9 mouse cellular contexts compared by ENCODE assay signal in the genomic region with DNA sequence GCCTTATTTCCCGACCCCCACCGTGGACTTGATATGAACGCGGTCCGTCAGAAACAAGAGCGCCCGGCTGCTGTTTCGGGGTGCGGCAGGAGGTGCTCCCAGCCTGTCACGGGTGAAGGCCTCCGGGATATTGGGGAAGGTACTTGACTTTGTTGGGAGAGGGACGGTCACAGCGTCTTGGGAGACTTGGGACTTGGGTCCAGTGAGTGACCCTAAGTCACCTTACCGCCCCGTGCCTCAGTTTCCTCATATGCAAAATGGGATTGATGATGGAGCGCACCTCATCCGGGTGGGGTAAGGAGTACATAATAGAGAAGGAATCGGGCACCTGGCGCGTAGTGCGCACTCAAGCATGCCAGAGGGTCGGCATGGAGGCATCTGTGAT. TPM values are rescaled to one million over a fixed set of nuclear protein-coding genes. Genes with fewer than 3 reads are reported as not detected.
DNase-seq lines count a peak whose midpoint lies in the region; ATAC-seq and TF ChIP-seq lines count a peak whose summit lies in the region.
"Had no signal": no experiment of that assay in that cellular context is flagged by ENCODE, and none has a peak within 500 bp of the region (broad histone marks: within the 10 kb centered on the region; RNA-seq: fewer than 3 reads in every experiment).

No protein-coding gene starts in this region.

- WGBS in kidney, postnatal 0 days, result 3% methylated on average over 22 of the region's 22 CpGs
- WGBS in forebrain, embryonic 11.5 days, result under 1% methylated on average over 22 of the region's 22 CpGs
- WGBS in intestine, embryonic 14.5 days, result 6% methylated on average over 22 of the region's 22 CpGs
- 3% methylated on average over 22 of the region's 22 CpGs for WGBS in neural tube, embryonic 12.5 days

- H3K4me1 ChIP-seq in kidney, postnatal 0 days (replicated peaks; ENCODE audit: insufficient read depth, low read length), result peaks cover 19% of the 10 kb centered on the region
- H3K4me1 ChIP-seq in forebrain, embryonic 11.5 days (replicated peaks; ENCODE audit: control insufficient read depth, insufficient read depth, low read length), result peaks cover 9% of the 10 kb centered on the region
- peaks cover 56% of the 10 kb centered on the region for H3K4me1 ChIP-seq in intestine, embryonic 14.5 days (replicated peaks; ENCODE audit: control insufficient read depth, insufficient read depth, low read length)
- peaks cover 52% of the 10 kb centered on the region for H3K4me1 ChIP-seq in neural tube, embryonic 12.5 days

- H3K9me3 ChIP-seq in kidney, postnatal 0 days (replicated peaks; ENCODE audit: low read length), result no peaks in the 10 kb centered on the region
- H3K9me3 ChIP-seq in forebrain, embryonic 11.5 days (ENCODE audit: control insufficient read depth, low read length), result no peaks in the 10 kb centered on the region
- no peaks in the 10 kb centered on the region for H3K9me3 ChIP-seq in intestine, embryonic 14.5 days (ENCODE audit: control insufficient read depth, low read length)
- no peaks in the 10 kb centered on the region for H3K9me3 ChIP-seq in neural tube, embryonic 12.5 days

- H3K27me3 ChIP-seq in kidney, postnatal 0 days (ENCODE audit: insufficient read depth, low read length), result peaks cover 39% of the 10 kb centered on the region
- peaks cover 54% of the 10 kb centered on the region for H3K27me3 ChIP-seq in forebrain, embryonic 11.5 days (ENCODE audit: control insufficient read depth, insufficient read depth, low read length)
- H3K27me3 ChIP-seq in intestine, embryonic 14.5 days (replicated peaks; ENCODE audit: control insufficient read depth, insufficient read depth, low read length), result peaks cover 56% of the 10 kb centered on the region
- H3K27me3 ChIP-seq in neural tube, embryonic 12.5 days (replicated peaks), result peaks cover 63% of the 10 kb centered on the region

- no peak overlapping the region for H3K27ac ChIP-seq in kidney, postnatal 0 days
- H3K27ac ChIP-seq in forebrain, embryonic 11.5 days (ENCODE audit: low read depth, low read length), result no peak overlapping the region
- H3K27ac ChIP-seq in intestine, embryonic 14.5 days (ENCODE audit: low read depth), result no peak overlapping the region
- H3K27ac ChIP-seq in neural tube, embryonic 12.5 days, result no peak overlapping the region

- no peaks in the 10 kb centered on the region for H3K36me3 ChIP-seq in kidney, postnatal 0 days (ENCODE audit: insufficient read depth, low read length)
- no peaks in the 10 kb centered on the region for H3K36me3 ChIP-seq in forebrain, embryonic 11.5 days (ENCODE audit: control insufficient read depth, insufficient read depth, low read length)
- H3K36me3 ChIP-seq in intestine, embryonic 14.5 days (ENCODE audit: control insufficient read depth, insufficient read depth, low read length), result no peaks in the 10 kb centered on the region
- H3K36me3 ChIP-seq in neural tube, embryonic 12.5 days, result no peaks in the 10 kb centered on the region

- no peak for ATAC-seq in kidney, postnatal 0 days (replicated peaks; ENCODE audit: low FRiP score, low read depth)
- ATAC-seq in forebrain, embryonic 11.5 days (replicated peaks; ENCODE audit: low FRiP score), result no peak
- no peak for ATAC-seq in intestine, embryonic 14.5 days (replicated peaks; ENCODE audit: low FRiP score, low TSS enrichment, low read depth)
- no peak for ATAC-seq in neural tube, embryonic 12.5 days (ENCODE audit: low FRiP score, low read depth)

- H3K4me3 ChIP-seq in kidney, postnatal 0 days (replicated peaks; ENCODE audit: low read depth, low read length), result 0 out of 2 replicates have a peak overlapping the region, but pooled peaks have one; percentile 14
- peak overlapping the region; percentile 0; the same call in 1 of the 2 replicates for H3K4me3 ChIP-seq in forebrain, embryonic 11.5 days (ENCODE audit: low read depth, low read length)
- peak overlapping the region; percentile 10; the same call in 1 of the 2 replicates for H3K4me3 ChIP-seq in intestine, embryonic 14.5 days (ENCODE audit: low read depth, low read length)
- H3K4me3 ChIP-seq in neural tube, embryonic 12.5 days, result peak overlapping the region; percentile 9; the same call in 1 of the 2 replicates

- H3K4me2 ChIP-seq in kidney, postnatal 0 days (ENCODE audit: low read length), result peak overlapping the region; percentile 41
- H3K4me2 ChIP-seq in forebrain, embryonic 11.5 days (ENCODE audit: low read depth, low read length, severe bottlenecking), result peak overlapping the region; percentile 12; the same call in 1 of the 2 replicates
- peak overlapping the region; percentile 41 for H3K4me2 ChIP-seq in intestine, embryonic 14.5 days (ENCODE audit: low read length)
- peak overlapping the region; percentile 58 for H3K4me2 ChIP-seq in neural tube, embryonic 12.5 days (replicated peaks)

- H3K9ac ChIP-seq in kidney, postnatal 0 days (ENCODE audit: low read depth, low read length), result no peak overlapping the region
- H3K9ac ChIP-seq in forebrain, embryonic 11.5 days (ENCODE audit: low read length), result no peak overlapping the region
- H3K9ac ChIP-seq in intestine, embryonic 14.5 days (ENCODE audit: low read length), result no peak overlapping the region
- no peak overlapping the region for H3K9ac ChIP-seq in neural tube, embryonic 12.5 days

- no peak for TF ChIP-seq CTCF in kidney, postnatal 0 days (IDR thresholded peaks at IDR 0.05; ENCODE audit: low read depth)

- DNase-seq in kidney, postnatal 0 days (ENCODE audit: low spot score), result no peak
- no peak for DNase-seq in kidney, adult 8-10 months
- DNase-seq in forebrain, embryonic 11.5 days (ENCODE audit: low spot score), result no peak
- DNase-seq in intestine, embryonic 14.5 days (ENCODE audit: low spot score), result no peak
- DNase-seq in ovary, postnatal 10 days (ENCODE audit: low spot score), result no peak
- DNase-seq in gastrocnemius, postnatal 4 days (ENCODE audit: low spot score in 2 of 2), result no peak
- no peak for DNase-seq in thymus, postnatal 10 days (ENCODE audit: low spot score in 2 of 2)

RNA-seq across cellular contexts. Expression of a gene that starts 1.0 kb away (rescaled TPM):
- 6.1 and 8.5 TPM in 2 replicates for polyA plus RNA-seq in kidney, postnatal 0 days (2015; fragmentation: Nextera tagmentation; extraction: Ambion mirVana)
- polyA plus RNA-seq in forebrain, embryonic 11.5 days (2014; fragmentation: Nextera tagmentation; extraction: Ambion mirVana), result 4.1 and 4.9 TPM in 2 replicates
- 21.1 and 23.0 TPM in 2 replicates for polyA plus RNA-seq in intestine, embryonic 14.5 days (2014; fragmentation: Nextera tagmentation; extraction: Ambion mirVana)
- 64.5 and 79.5 TPM in 2 replicates for polyA plus RNA-seq in neural tube, embryonic 12.5 days (2016; fragmentation: Nextera tagmentation; extraction: Ambion mirVana)
- 1 to 10 TPM; 2.3 to 3.8 TPM for total RNA-seq in gastrocnemius, postnatal 4 days (2021)
- total RNA-seq: common myeloid progenitor, adult 5-6 weeks had no signal

RNA-seq across cellular contexts. Expression of a gene that starts 4.8 kb away (rescaled TPM):
- polyA plus RNA-seq in kidney, postnatal 0 days (2015; fragmentation: Nextera tagmentation; extraction: Ambion mirVana), result 62.0 and 76.3 TPM in 2 replicates
- 2.9 and 4.0 TPM in 2 replicates for polyA plus RNA-seq in forebrain, embryonic 11.5 days (2014; fragmentation: Nextera tagmentation; extraction: Ambion mirVana)
- 71.8 and 74.1 TPM in 2 replicates for polyA plus RNA-seq in intestine, embryonic 14.5 days (2014; fragmentation: Nextera tagmentation; extraction: Ambion mirVana)
- polyA plus RNA-seq in neural tube, embryonic 12.5 days (2016; fragmentation: Nextera tagmentation; extraction: Ambion mirVana), result 24.1 and 26.5 TPM in 2 replicates
- total RNA-seq in gastrocnemius, postnatal 4 days (2021), result 100 to 1,000 TPM; 587 to 732 TPM

RNA-seq across cellular contexts. Expression of a gene that starts 6.9 kb away (rescaled TPM):
- 0.24 and 0.34 TPM in 2 replicates for polyA plus RNA-seq in kidney, postnatal 0 days (2015; fragmentation: Nextera tagmentation; extraction: Ambion mirVana)
- 0.36 and 0.44 TPM in 2 replicates for polyA plus RNA-seq in forebrain, embryonic 11.5 days (2014; fragmentation: Nextera tagmentation; extraction: Ambion mirVana)
- 1.2 and 2.4 TPM in 2 replicates for polyA plus RNA-seq in intestine, embryonic 14.5 days (2014; fragmentation: Nextera tagmentation; extraction: Ambion mirVana)
- 4.7 and 6.1 TPM in 2 replicates for polyA plus RNA-seq in neural tube, embryonic 12.5 days (2016; fragmentation: Nextera tagmentation; extraction: Ambion mirVana)
- total RNA-seq in gastrocnemius, postnatal 4 days (2021), result 1 to 10 TPM; 7.9 to 9.6 TPM
- total RNA-seq: common myeloid progenitor, adult 5-6 weeks had no signal

RNA-seq across cellular contexts. Expression of a gene that starts 10.0 kb away (rescaled TPM):
- polyA plus RNA-seq in kidney, postnatal 0 days (2015; fragmentation: Nextera tagmentation; extraction: Ambion mirVana), result 31.5 and 35.9 TPM in 2 replicates
- polyA plus RNA-seq in forebrain, embryonic 11.5 days (2014; fragmentation: Nextera tagmentation; extraction: Ambion mirVana), result 10.2 and 12.9 TPM in 2 replicates
- polyA plus RNA-seq in intestine, embryonic 14.5 days (2014; fragmentation: Nextera tagmentation; extraction: Ambion mirVana), result 18.1 and 22.8 TPM in 2 replicates
- polyA plus RNA-seq in neural tube, embryonic 12.5 days (2016; fragmentation: Nextera tagmentation; extraction: Ambion mirVana), result 12.5 and 15.4 TPM in 2 replicates
- total RNA-seq in gastrocnemius, postnatal 4 days (2021), result 10 to 100 TPM; 21.2 to 23.0 TPM

RNA-seq across cellular contexts. Expression of a gene that starts 24.3 kb away (rescaled TPM):
- 16.9 and 22.5 TPM in 2 replicates for polyA plus RNA-seq in kidney, postnatal 0 days (2015; fragmentation: Nextera tagmentation; extraction: Ambion mirVana)
- polyA plus RNA-seq in forebrain, embryonic 11.5 days (2014; fragmentation: Nextera tagmentation; extraction: Ambion mirVana), result 2.0 and 3.3 TPM in 2 replicates
- 70.2 and 71.5 TPM in 2 replicates for polyA plus RNA-seq in intestine, embryonic 14.5 days (2014; fragmentation: Nextera tagmentation; extraction: Ambion mirVana)
- polyA plus RNA-seq in neural tube, embryonic 12.5 days (2016; fragmentation: Nextera tagmentation; extraction: Ambion mirVana), result 7.1 and 7.8 TPM in 2 replicates
- 1 to 10 TPM; 2.7 to 4.9 TPM for total RNA-seq in gastrocnemius, postnatal 4 days (2021)
- total RNA-seq: common myeloid progenitor, adult 5-6 weeks had no signal
